Mouse (Mus musculus): ENCODE results near the gene Krtap3-3.

DNA sequence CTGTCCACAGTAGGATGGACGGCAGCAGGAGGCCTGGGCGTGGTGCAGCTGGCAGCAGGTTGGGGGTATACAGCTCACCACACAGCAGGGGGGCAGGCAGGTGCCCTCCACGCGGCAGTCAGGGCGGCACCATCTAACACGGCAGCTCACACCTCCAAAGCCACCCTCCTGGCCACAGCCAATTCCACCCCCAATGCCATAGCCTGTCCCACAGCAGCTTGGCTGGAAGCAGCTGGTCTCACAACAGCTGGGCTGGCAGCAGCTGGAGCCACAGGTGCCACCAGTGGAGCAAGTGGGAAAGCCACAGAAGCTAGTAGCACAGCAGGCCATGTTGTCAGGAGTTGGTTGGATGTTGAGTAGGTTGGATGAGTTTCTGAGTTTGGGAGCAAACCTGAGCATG, 30.0 kb upstream of the Krtap3-3 start, which contains the start of gene Krtap1-5:
- TF ChIP-seq CTCF (IDR thresholded peaks at IDR 0.05; ENCODE audit: extremely low read depth, insufficient read length, insufficient replicate concordance, low read depth, low read length) (no peak), POLR2A (IDR thresholded peaks at IDR 0.05; ENCODE audit: low read depth, low read length) (no peak)

All from small intestine, adult 2 months (tissue).